Mouse (Mus musculus) CH12.LX (cell line): ENCODE data around the gene Gamt. TPM values are rescaled to one million over a fixed set of nuclear protein-coding genes. Genes with fewer than 3 reads are reported as not detected.

Source experiments
- DNase-seq: peaks from one replicate; pipeline ENCODE4 v3.0.0-alpha.2; 2013; ENCODE audit errors: extremely low read depth
- H3K27ac ChIP-seq: 2 replicates; pipeline ENCODE4 v1.5.1; 2012; ENCODE audit warnings: low read depth, mild to moderate bottlenecking, control low read depth, moderate library complexity; ENCODE audit not compliant: insufficient read depth
- H3K27me3 ChIP-seq: replicated peaks from 2 replicates; pipeline ENCODE3; 2012; ENCODE audit warnings: inconsistent platforms
- H3K36me3 ChIP-seq, 2 experiments: replicated peaks in 1 of 2; 2 replicates each; pipeline versions ENCODE3 to v1.6.1; 2012; ENCODE audit warnings: inconsistent platforms in 1 of 2, low read length in 1 of 2, mild to moderate bottlenecking in 1 of 2, mixed read lengths in 1 of 2, moderate library complexity in 1 of 2; ENCODE audit not compliant: control insufficient read depth in 1 of 2, insufficient read depth in 1 of 2
- H3K4me1 ChIP-seq, 2 experiments: 2 replicates each; pipeline ENCODE4 v1.6.1; 2012; ENCODE audit warnings: inconsistent platforms in 1 of 2, moderate library complexity in 1 of 2; ENCODE audit not compliant: insufficient read depth in 2 of 2, control insufficient read depth in 1 of 2
- H3K4me2 ChIP-seq: 2 replicates; pipeline ENCODE4 v1.6.1; 2012; ENCODE audit warnings: low read depth, mild to moderate bottlenecking, control low read depth; ENCODE audit not compliant: poor library complexity, insufficient read depth, severe bottlenecking
- H3K4me3 ChIP-seq, 3 experiments: fragments of 150-350 bp in 1 of 3; sonication (generic) in 1 of 3; replicated peaks in 1 of 3; 2 replicates each; pipeline versions ENCODE3 to v1.5.1; 2011 to 2012; ENCODE audit warnings: low read depth in 2 of 3, low read length in 2 of 3, mild to moderate bottlenecking in 2 of 3, moderate library complexity in 2 of 3, control low read depth in 1 of 3, improper control_type of control experiment in 1 of 3, inconsistent platforms in 1 of 3, mixed read lengths in 1 of 3; ENCODE audit not compliant: poor library complexity in 1 of 3
- H3K79me2 ChIP-seq: replicated peaks from 2 replicates; pipeline ENCODE4 v1.6.1; 2012; ENCODE audit warnings: mild to moderate bottlenecking, moderate library complexity; ENCODE audit not compliant: control insufficient read depth, poor library complexity, insufficient read depth, severe bottlenecking; ENCODE audit errors: extremely low read depth
- H3K9ac ChIP-seq: 2 replicates; pipeline ENCODE4 v1.6.1; 2012; ENCODE audit warnings: low read depth, mild to moderate bottlenecking, control low read depth, moderate library complexity; ENCODE audit not compliant: insufficient read depth
- H3K9me3 ChIP-seq: replicated peaks from 2 replicates; pipeline ENCODE3; 2012; ENCODE audit warnings: low read length, inconsistent platforms, mixed read lengths
- BHLHE40 ChIP-seq: IDR thresholded peaks from 2 replicates; pipeline ENCODE4 v1.6.1; 2011; ENCODE audit warnings: mild to moderate bottlenecking, low read depth, low read length, improper control_type of control experiment
- ELF1 ChIP-seq: IDR thresholded peaks from 2 replicates; pipeline ENCODE4 v1.6.1; 2014; ENCODE audit warnings: low read depth, mild to moderate bottlenecking, inconsistent platforms, low read length, improper control_type of control experiment
- GABPA ChIP-seq: IDR thresholded peaks from 2 replicates; pipeline ENCODE4 v1.6.1; 2012; ENCODE audit warnings: low read depth, low read length, improper control_type of control experiment, inconsistent platforms; ENCODE audit not compliant: insufficient replicate concordance
- HCFC1 ChIP-seq: IDR thresholded peaks from 2 replicates; pipeline ENCODE4 v1.6.1; 2012; ENCODE audit warnings: low read depth, mild to moderate bottlenecking, inconsistent platforms, low read length, improper control_type of control experiment
- IRF4 ChIP-seq: IDR thresholded peaks from 2 replicates; pipeline ENCODE4 v1.6.1; 2014; ENCODE audit warnings: low read depth, mild to moderate bottlenecking, inconsistent platforms, low read length, improper control_type of control experiment
- KAT2A ChIP-seq: IDR thresholded peaks from 2 replicates; pipeline ENCODE4 v1.6.1; 2012; ENCODE audit warnings: low read length, improper control_type of control experiment, inconsistent platforms; ENCODE audit not compliant: insufficient replicate concordance
- MAX ChIP-seq: IDR thresholded peaks from 2 replicates; pipeline ENCODE4 v1.6.1; 2011; ENCODE audit warnings: low read length, improper control_type of control experiment
- MAZ ChIP-seq: IDR thresholded peaks from 2 replicates; pipeline ENCODE4 v1.6.1; 2012; ENCODE audit warnings: low read depth, mild to moderate bottlenecking, inconsistent platforms, low read length, improper control_type of control experiment, moderate library complexity
- MXI1 ChIP-seq: IDR thresholded peaks from 2 replicates; pipeline ENCODE4 v1.6.1; 2011; ENCODE audit warnings: mild to moderate bottlenecking, low read depth, low read length, improper control_type of control experiment
- MYC ChIP-seq: IDR thresholded peaks from 2 replicates; pipeline ENCODE4 v1.6.1; 2011; ENCODE audit warnings: low read depth, mild to moderate bottlenecking, improper control_type of control experiment, low read length
- NELFE ChIP-seq: IDR thresholded peaks from 2 replicates; pipeline ENCODE4 v1.6.1; 2011; ENCODE audit warnings: low read depth, low read length, improper control_type of control experiment
- NRF1 ChIP-seq: IDR thresholded peaks from 2 replicates; pipeline ENCODE4 v1.6.1; 2014; ENCODE audit warnings: low read depth, mild to moderate bottlenecking, inconsistent platforms, low read length, improper control_type of control experiment, moderate library complexity
- POLR2A ChIP-seq: IDR thresholded peaks from 2 replicates; pipeline ENCODE4 v1.6.1; 2011; ENCODE audit warnings: low read depth, mild to moderate bottlenecking, improper control_type of control experiment, low read length
- RCOR1 ChIP-seq: conservative IDR thresholded peaks from 2 replicates; pipeline ENCODE4 v1.6.1; 2012; ENCODE audit warnings: low read depth, mild to moderate bottlenecking, inconsistent platforms, low read length, improper control_type of control experiment
- SIN3A ChIP-seq: IDR thresholded peaks from 2 replicates; pipeline ENCODE4 v1.6.1; 2012; ENCODE audit warnings: low read length, improper control_type of control experiment, inconsistent platforms
- SMC3 ChIP-seq: IDR thresholded peaks from 2 replicates; pipeline ENCODE4 v1.6.1; 2011; ENCODE audit warnings: low read depth, low read length, improper control_type of control experiment
- TCF12 ChIP-seq: IDR thresholded peaks from 2 replicates; pipeline ENCODE4 v1.6.1; 2014; ENCODE audit warnings: low read depth, mild to moderate bottlenecking, inconsistent platforms, low read length, improper control_type of control experiment
- USF1 ChIP-seq: IDR thresholded peaks from 2 replicates; pipeline ENCODE4 v1.6.1; 2014; ENCODE audit warnings: low read depth, mild to moderate bottlenecking, inconsistent platforms, low read length, improper control_type of control experiment
- USF2 ChIP-seq: conservative IDR thresholded peaks from 2 replicates; pipeline ENCODE4 v1.6.1; 2011; ENCODE audit warnings: low read depth, low read length, improper control_type of control experiment
- dilution Hi-C: fragments of 300-500 bp; cut with MboI; formaldehyde crosslinking; loops from 2 replicates; pipeline ENCODE4 v1.14.3; 2020; ENCODE audit warnings: low sequenced_read_pairs; ENCODE audit not compliant: extremely low pct_unique_long_range_greater_than_20kb, extremely low pct_ligation_motif_present
- in situ Hi-C: fragments of 300-500 bp; cut with MboI; formaldehyde crosslinking; loops from 3 replicates; pipeline ENCODE4 v1.14.3; 2019; ENCODE audit warnings: low sequenced_read_pairs, low pct_ligation_motif_present, low pct_unique_long_range_greater_than_20kb, mixed read lengths
- polyA plus RNA-seq: library from polyadenylated mRNA; unstranded; fragments of >175 nt; gene quantifications from 2 replicates; pipeline ENCODE4 v1.2.1, GENCODE M21; 2012; ENCODE audit warnings: low read depth; ENCODE audit not compliant: insufficient read length
- total RNA-seq, 2 experiments: library from RNA; depleted of rRNA; stranded (reverse); fragments of 300-350 nt in 1 of 2; fragments of >200 nt in 1 of 2; gene quantifications; 2 replicates each; pipeline ENCODE4 v1.2.3; 2012 to 2014

Gene Gamt
- total and polyA plus RNA-seq, 3 experiments, result 0.24 to 0.30 TPM; not detected in 1

DNA sequence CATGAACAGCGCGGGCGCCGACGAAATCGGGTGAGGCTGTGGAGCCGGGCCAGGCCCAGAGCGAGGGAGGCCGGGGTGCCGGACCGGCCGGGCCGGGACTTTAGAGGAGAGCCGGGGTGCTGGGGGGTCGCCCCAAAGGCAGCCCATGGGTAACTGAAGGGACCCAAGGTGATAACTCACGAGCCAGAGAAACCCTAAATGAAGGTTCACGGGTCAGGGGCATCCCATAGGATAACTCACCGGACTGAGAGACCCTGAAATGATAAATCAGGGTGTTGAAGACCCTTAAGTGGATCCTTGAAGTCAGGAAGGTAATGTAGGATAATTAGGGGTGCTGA lies 4.3 kb upstream of the Gamt start:
- Histone ChIP-seq H3K4me3 (peak overlapping the region; percentile 60 to 85 (median 83)), H3K27me3 (no peaks in the 10 kb centered on the region), H3K9me3 (no peaks in the 10 kb centered on the region), H3K27ac (peak overlapping the region; percentile 31; the same call in 1 of the 2 replicates), H3K36me3 (peaks cover 6 to 27% of the 10 kb centered on the region in 2 experiments), H3K4me2 (peak overlapping the region; percentile 98), H3K79me2 (peaks cover 53% of the 10 kb centered on the region), H3K9ac (peak overlapping the region; percentile 99), H3K4me1 (peaks cover 25 to 57% of the 10 kb centered on the region in 2 experiments)
- in situ Hi-C loops (no loop called here), dilution Hi-C loops (no loop called here)
- 0 out of 2 replicates have a peak, but pooled peaks have one; percentile 46 for TF ChIP-seq MAZ
- no peak for TF ChIP-seq IRF4
- TF ChIP-seq SIN3A, result peak; percentile 60; the same call in 1 of the 2 replicates
- TF ChIP-seq RCOR1, result no peak
- DNase-seq, result no peak

DNA sequence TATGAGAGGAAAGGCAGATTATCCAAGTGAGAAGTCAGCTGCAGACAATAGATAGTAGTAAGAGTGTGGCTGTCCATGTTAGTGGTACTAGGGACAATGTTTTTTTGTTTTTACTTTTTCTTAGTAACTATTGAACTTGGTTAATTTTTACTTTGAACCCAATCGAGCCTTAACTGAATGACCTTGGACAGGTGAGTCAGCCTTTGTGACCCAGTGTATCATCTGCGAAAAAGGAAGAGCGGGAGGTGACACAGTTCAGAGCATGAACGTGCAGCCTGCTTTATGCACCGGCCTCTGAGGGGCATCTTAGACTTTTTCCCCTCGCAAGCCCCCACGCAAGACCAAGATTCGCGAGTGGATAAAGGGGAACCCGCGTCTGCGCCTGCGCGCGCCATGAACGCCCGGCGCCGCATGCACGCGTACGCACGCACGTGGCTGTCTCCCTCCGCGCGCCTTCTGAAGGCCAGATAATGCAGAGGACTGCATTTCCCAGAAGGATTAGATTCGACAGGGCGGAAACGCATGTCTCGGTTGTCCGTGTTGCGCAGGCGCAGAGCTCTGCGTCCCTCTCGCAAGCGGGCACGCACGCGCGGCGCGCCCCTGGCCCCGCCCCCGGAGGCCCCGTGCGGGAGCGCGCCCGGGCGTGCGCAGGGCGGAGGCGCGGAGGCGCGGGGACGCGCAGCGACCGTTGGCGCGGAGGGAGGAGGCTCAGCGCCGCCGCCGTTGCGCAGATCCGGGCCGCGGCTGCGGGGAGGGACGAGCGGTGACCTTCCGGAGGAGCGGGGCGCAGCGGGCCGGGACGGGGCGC lies 3.7 kb upstream of the Gamt start:
- peaks cover 6 to 27% of the 10 kb centered on the region in 2 experiments for H3K36me3 ChIP-seq
- peak overlapping the region; percentile 82 for H3K4me2 ChIP-seq
- H3K27me3 ChIP-seq, result no peaks in the 10 kb centered on the region
- peaks cover 21 to 53% of the 10 kb centered on the region in 2 experiments for H3K4me1 ChIP-seq
- peak overlapping the region; percentile 43 for H3K27ac ChIP-seq
- peak overlapping the region; percentile 60 to 85 (median 83) for H3K4me3 ChIP-seq
- peak; percentile 98 for DNase-seq
- in situ Hi-C loops, result no loop called here
- H3K9me3 ChIP-seq, result no peaks in the 10 kb centered on the region
- peak; percentile 65 for TF ChIP-seq USF1
- TF ChIP-seq RCOR1, result no peak
- TF ChIP-seq USF2, result 0 out of 2 replicates have a peak, but pooled peaks have one; percentile 25
- TF ChIP-seq MYC, result peak; percentile 99
- TF ChIP-seq NRF1, result peak; percentile 92
- no peak for TF ChIP-seq SMC3
- TF ChIP-seq BHLHE40, result peak; percentile 95
- TF ChIP-seq POLR2A, result peak; percentile 80
- TF ChIP-seq NELFE, result peak; percentile 80
- peak; percentile 93 for TF ChIP-seq HCFC1
- peak; percentile 85; the same call in 1 of the 2 replicates for TF ChIP-seq KAT2A
- TF ChIP-seq GABPA, result peak; percentile 43; the same call in 1 of the 2 replicates
- peak; percentile 97 for TF ChIP-seq MAX
- no peak for TF ChIP-seq TCF12
- TF ChIP-seq MXI1, result peak; percentile 85
- no peak for TF ChIP-seq MAZ
- peak; percentile 53; the same call in 1 of the 2 replicates for TF ChIP-seq IRF4
- TF ChIP-seq ELF1, result peak; percentile 96
- H3K79me2 ChIP-seq, result peaks cover 47% of the 10 kb centered on the region
- dilution Hi-C loops, result no loop called here
- H3K9ac ChIP-seq, result peak overlapping the region; percentile 99
